Mouse (Mus musculus) E14TG2a.4 (cell line): ENCODE measurements around the gene Dner.

ENCODE experiments used
- H3K27me3 ChIP-seq: 2 replicates; pipeline ENCODE4 v1.6.1; 2014; ENCODE audit warnings: low read length, control low read depth; ENCODE audit not compliant: insufficient read depth
- H3K36me3 ChIP-seq: 2 replicates; pipeline ENCODE4 v1.6.1; 2014; ENCODE audit warnings: low read length, control low read depth; ENCODE audit not compliant: insufficient read depth
- H3K4me1 ChIP-seq: replicated peaks from 2 replicates; pipeline ENCODE4 v1.6.1; 2014; ENCODE audit warnings: low read depth, low read length, control low read depth
- H3K4me3 ChIP-seq: replicated peaks from 2 replicates; pipeline ENCODE4 v1.5.1; 2014; ENCODE audit warnings: mild to moderate bottlenecking, low read length
- H3K9me3 ChIP-seq: 2 replicates; pipeline ENCODE4 v1.6.1; 2014; ENCODE audit warnings: low read length, control low read depth
- CTCF ChIP-seq: conservative IDR thresholded peaks from 2 replicates; pipeline ENCODE4 v1.5.1; 2014; ENCODE audit warnings: low read length
- NANOG ChIP-seq: IDR thresholded peaks from 2 replicates; pipeline ENCODE4 v1.6.1; 2014; ENCODE audit warnings: borderline replicate concordance, low read length, mixed read lengths
- POU5F1 ChIP-seq: IDR thresholded peaks from 2 replicates; pipeline ENCODE4 v1.6.1; 2014; ENCODE audit warnings: low read length, borderline replicate concordance

Gene Dner

DNA sequence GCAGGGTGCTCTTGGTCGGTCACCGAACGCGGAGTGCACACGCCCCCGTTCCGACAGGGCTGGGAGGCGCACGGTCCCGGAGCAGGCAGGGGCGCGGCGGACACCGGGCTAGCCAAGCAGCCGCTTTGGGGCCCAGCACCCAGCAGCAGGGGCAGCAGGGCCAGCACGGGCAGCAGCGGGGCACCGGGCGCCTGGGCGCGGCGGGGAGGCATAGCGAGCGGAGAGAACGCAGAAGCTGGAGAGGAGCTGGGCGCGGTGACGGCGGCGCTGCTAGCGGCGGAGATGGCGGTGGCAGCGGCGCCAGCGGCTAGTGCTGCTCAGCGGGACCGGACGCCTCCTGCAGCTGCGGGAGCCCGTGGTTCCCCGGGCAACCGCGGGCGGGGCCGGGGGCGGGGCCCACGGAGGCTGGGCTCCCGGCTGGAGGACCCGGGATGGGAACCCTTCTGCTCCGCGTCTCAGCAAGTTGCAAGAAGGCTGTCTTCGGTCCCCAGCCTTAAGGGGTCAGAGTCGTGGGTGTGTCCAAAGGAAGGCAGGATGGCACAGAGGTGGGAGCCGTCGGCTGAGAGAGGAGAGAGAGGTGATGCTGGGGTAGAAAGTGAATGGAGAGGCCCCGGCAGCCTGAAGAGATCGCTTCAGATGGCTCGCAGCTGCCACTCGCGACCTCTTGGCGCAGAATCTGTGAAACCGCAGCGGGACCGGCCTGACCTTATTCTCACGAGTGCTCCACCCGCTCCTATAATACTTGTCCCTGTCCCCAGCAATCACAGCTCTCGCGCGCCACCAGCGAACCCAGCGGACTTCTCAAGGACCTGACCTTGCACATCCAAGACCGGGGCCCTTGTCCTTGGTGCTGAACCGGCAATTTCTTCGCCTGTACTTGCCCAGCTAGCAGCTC is at the start of gene Dner:
Gene Dner, minus strand, starts transcription at position 705 of the 895 bp plus-strand sequence.
- H3K4me3 ChIP-seq, result peak within 1 kb of the TSS; percentile 92
- peaks cover 39% of the 10 kb centered on the region for H3K27me3 ChIP-seq
- no peaks in the 10 kb centered on the region for H3K9me3 ChIP-seq
- no peaks in the 10 kb centered on the region for H3K36me3 ChIP-seq
- TF ChIP-seq NANOG (no peak), CTCF (no peak)
- H3K4me1 ChIP-seq, result peaks cover 16% of the 10 kb centered on the region

DNA sequence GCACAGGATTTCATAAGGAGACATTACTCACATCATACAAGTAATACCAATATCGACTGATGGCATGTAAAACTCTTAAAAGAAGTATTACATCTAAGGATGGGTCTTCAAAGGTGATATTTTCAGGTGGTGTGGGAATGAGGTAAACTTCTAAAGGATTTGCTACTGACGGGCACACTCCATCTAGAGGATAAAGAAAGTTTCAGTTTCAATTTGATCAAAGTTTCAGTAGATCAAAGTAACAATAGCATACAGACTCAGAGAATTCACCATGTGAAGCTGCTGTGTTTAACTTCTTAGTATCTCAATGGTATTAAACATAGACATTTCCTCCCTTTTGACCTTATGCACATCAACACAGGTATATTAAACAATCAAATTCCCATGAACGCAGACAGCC is 46.1 kb upstream of the Dner start:
- Histone ChIP-seq H3K4me3 (no peak overlapping the region), H3K27me3 (no peaks in the 10 kb centered on the region)
- TF ChIP-seq CTCF, result no peak
- no peak for TF ChIP-seq NANOG
- TF ChIP-seq POU5F1, result no peak

DNA sequence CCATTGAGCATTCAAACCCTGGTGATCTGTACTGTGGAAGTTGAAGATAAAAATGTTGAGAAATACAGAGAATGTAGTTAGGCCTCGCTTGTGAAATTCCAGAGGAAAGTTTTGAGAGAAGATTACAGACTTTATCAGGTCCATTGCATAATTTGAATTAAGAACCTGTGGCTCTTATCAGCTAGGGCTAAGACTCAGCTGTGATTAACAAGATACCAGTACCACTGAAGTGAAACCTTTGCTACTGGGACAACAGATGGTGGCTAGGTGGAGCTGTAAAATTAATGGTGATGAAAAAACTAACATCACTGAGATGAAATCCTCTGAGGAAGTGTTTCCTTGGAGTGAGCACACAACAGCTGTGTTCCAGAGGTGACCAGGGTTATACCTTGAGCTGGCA is 44.1 kb upstream of the Dner start:
- no peak overlapping the region for H3K4me3 ChIP-seq
- no peak for TF ChIP-seq CTCF
- no peak for TF ChIP-seq NANOG
- no peak for TF ChIP-seq POU5F1
- H3K4me1 ChIP-seq, result no peaks in the 10 kb centered on the region; the same call in 1 of the 2 replicates
- peaks cover 94% of the 10 kb centered on the region for H3K36me3 ChIP-seq
- no peaks in the 10 kb centered on the region for H3K27me3 ChIP-seq
- no peaks in the 10 kb centered on the region for H3K9me3 ChIP-seq

More for the DNA sequence above, 46.1 kb upstream of the Dner start:
- Histone ChIP-seq H3K36me3 (peaks cover 94% of the 10 kb centered on the region), H3K4me1 (no peaks in the 10 kb centered on the region), H3K9me3 (no peaks in the 10 kb centered on the region)

DNA sequence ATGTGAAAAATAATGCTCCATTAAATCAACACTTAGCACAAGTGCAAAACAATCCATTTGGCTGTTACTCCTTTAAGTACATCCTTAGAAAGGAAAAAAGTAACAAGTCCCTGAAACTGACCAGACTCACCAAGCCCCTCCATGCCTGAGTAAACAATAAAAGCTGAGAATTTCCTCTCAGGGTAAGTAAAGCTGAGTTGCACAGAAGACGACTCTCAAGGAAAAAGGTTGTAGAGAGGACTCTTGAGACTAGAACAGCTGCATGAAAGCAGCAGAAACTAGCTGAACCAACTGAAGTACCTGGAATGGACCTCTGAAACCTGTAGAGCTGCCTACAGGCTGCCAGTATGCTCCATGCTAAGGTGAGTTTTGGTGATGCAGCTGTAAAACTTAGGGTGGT is 41.1 kb upstream of the Dner start:
- H3K36me3 ChIP-seq, result peaks cover 92% of the 10 kb centered on the region
- H3K4me3 ChIP-seq, result no peak overlapping the region
- TF ChIP-seq NANOG, result no peak
- TF ChIP-seq CTCF, result no peak
- no peak for TF ChIP-seq POU5F1
- no peaks in the 10 kb centered on the region for H3K9me3 ChIP-seq
- peaks cover 19% of the 10 kb centered on the region for H3K4me1 ChIP-seq
- H3K27me3 ChIP-seq, result no peaks in the 10 kb centered on the region

DNA sequence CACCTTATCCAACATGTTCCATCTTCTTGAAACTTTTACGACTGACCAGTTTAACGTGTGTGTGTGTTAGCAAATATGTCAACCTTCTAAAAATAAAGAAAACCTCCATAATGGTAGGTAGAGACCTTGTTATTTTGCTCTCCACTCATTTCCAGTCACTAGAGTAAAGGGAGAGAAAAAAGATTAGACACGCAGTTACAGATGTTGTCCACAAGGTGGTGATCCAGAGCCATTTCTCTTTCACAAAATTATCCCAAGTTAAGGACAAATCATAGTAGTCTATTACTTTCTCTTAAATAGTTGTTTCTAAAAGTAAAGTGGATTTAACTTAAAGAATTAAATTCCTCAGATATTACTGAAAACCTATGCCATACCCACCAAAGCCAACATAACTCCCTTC is 37.8 kb upstream of the Dner start:
- no peak overlapping the region for H3K4me3 ChIP-seq
- TF ChIP-seq POU5F1 (no peak), CTCF (peak; percentile 85)

DNA sequence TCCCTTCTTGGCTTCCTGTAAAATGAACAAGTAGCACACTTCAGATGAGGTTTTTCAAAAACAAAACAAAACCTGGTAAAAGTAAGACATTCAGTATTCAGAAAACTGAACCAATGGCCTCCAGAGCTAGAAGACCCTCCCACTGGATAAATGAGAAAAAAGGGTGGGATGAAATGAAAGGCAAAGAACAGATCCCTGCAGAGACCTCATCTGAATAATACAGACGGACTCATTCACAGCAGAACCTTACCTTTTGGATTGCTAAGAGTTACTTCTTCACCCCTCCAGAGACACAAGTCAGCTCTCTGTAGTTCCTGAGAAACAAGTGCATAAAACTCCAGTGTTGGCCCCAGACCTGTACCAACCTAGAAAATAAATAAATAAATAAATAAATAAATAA is 35.7 kb upstream of the Dner start:
- H3K4me3 ChIP-seq, result no peak overlapping the region
- TF ChIP-seq CTCF (no peak), NANOG (no peak), POU5F1 (no peak)
- H3K27me3 ChIP-seq, result no peaks in the 10 kb centered on the region
- H3K36me3 ChIP-seq, result peaks cover 90% of the 10 kb centered on the region
- no peaks in the 10 kb centered on the region for H3K9me3 ChIP-seq
- H3K4me1 ChIP-seq, result peaks cover 29% of the 10 kb centered on the region

More for the DNA sequence above, 37.8 kb upstream of the Dner start:
- Histone ChIP-seq H3K36me3 (peaks cover 90% of the 10 kb centered on the region), H3K27me3 (no peaks in the 10 kb centered on the region), H3K9me3 (no peaks in the 10 kb centered on the region), H3K4me1 (peaks cover 29% of the 10 kb centered on the region)

DNA sequence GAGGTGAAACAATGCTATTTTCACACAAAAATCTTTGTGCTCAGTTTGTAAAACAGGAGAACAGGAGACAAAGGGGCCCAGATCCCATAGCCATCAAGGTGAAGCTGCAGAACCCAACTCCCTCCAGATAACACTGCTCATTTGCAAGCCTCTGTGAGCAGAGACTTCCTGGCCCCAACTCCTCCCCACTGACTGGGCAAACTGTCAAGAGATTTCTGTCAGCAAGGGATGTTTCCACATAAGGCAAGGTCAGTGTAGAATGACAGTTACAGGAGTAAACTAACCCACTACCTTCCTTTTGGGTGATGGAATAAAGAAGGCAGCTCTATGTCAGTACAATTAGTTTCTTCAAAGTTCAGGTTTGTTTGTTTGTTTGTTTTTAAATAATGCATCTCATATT is 26.8 kb upstream of the Dner start:
- no peaks in the 10 kb centered on the region for H3K9me3 ChIP-seq
- peaks cover 12% of the 10 kb centered on the region; the same call in 1 of the 2 replicates for H3K4me1 ChIP-seq
- H3K4me3 ChIP-seq, result no peak overlapping the region
- no peaks in the 10 kb centered on the region for H3K27me3 ChIP-seq
- H3K36me3 ChIP-seq, result peaks cover 61% of the 10 kb centered on the region
- TF ChIP-seq POU5F1, result no peak
- TF ChIP-seq CTCF, result no peak
- TF ChIP-seq NANOG, result no peak

DNA sequence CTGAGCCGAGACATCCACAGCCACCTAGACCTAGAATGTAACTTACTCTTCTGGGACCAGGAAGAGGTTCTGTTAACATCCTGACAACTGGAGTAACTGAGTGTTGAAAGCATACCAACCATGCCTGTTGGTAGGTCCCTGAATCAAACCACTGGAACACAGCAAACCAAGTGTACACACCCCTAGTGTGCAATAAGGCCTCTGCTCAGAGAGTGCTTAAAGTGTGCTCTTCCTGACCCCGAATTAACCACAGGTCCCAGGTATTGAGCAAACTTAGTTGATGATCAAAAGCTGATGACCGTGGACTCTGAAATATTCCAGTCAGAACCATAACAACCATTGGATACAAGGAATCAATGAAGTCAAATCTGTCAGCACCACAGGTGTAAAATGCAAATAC is 26.4 kb upstream of the Dner start:
- H3K9me3 ChIP-seq, result no peaks in the 10 kb centered on the region
- peaks cover 12% of the 10 kb centered on the region; the same call in 1 of the 2 replicates for H3K4me1 ChIP-seq
- H3K4me3 ChIP-seq, result no peak overlapping the region
- TF ChIP-seq CTCF, result no peak
- TF ChIP-seq NANOG, result no peak
- no peak for TF ChIP-seq POU5F1
- no peaks in the 10 kb centered on the region for H3K27me3 ChIP-seq
- peaks cover 57% of the 10 kb centered on the region for H3K36me3 ChIP-seq

DNA sequence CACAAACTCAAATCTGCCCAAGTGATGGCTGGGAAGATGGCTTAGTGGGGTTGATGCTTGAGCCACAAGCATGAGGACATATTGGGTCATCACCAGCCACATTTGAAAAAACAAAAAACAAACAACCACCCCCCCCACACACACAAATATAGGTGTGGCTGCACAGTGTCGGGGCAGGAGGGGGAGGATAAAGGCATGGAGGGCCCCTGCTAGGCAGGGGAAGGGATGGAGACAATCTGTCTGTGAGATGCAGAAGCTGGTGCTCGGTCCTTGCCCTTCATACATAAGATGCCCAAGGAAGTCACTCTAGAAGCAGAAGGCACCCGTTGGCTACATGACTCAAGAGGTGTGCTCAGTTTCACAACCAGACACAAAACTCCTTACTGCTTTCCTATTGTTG is 25.9 kb upstream of the Dner start:
- H3K27me3 ChIP-seq, result no peaks in the 10 kb centered on the region
- H3K36me3 ChIP-seq, result peaks cover 52% of the 10 kb centered on the region
- H3K4me3 ChIP-seq, result no peak overlapping the region
- no peak for TF ChIP-seq POU5F1
- TF ChIP-seq CTCF, result no peak
- no peak for TF ChIP-seq NANOG
- no peaks in the 10 kb centered on the region for H3K9me3 ChIP-seq
- H3K4me1 ChIP-seq, result peaks cover 12% of the 10 kb centered on the region; the same call in 1 of the 2 replicates
